Mouse (Mus musculus) limb, embryonic 13.5 days (tissue): ENCODE measurements at regions not wholly inside any gene's neighbourhood (a gene's known extent, or its start where the extent isn't known, plus 50 kb on each side); places are given as distances from the start of the nearest gene placed in this dataset.
A peak's percentile ranks its signal among the peaks of the same experiment; 100 is the strongest.

ENCODE experiments used
- ATAC-seq: fragments of 200-750 bp; cut with Nextera tagmentation; 2 replicates; pipeline ENCODE4 v1.8.0; 2017; ENCODE audit warnings: low read depth, moderate number of reproducible peaks, moderate TSS enrichment; ENCODE audit not compliant: low FRiP score
- H3K27ac ChIP-seq: fragments of 300-500 bp; sonication (generic); 2 replicates; pipeline ENCODE4 v1.5.1; 2015; ENCODE audit warnings: inconsistent platforms, mild to moderate bottlenecking, moderate library complexity
- H3K27me3 ChIP-seq: fragments of 300-500 bp; sonication (generic); 2 replicates; pipeline ENCODE4 v1.6.1; 2015; ENCODE audit warnings: mild to moderate bottlenecking, inconsistent platforms
- H3K36me3 ChIP-seq: fragments of 300-500 bp; sonication (generic); 2 replicates; pipeline ENCODE4 v1.6.1; 2015; ENCODE audit warnings: inconsistent platforms, mild to moderate bottlenecking, moderate library complexity
- H3K4me1 ChIP-seq: fragments of 300-500 bp; sonication (generic); 2 replicates; pipeline ENCODE4 v1.6.1; 2015; ENCODE audit warnings: inconsistent platforms
- H3K4me2 ChIP-seq: fragments of 300-500 bp; sonication (generic); replicated peaks from 2 replicates; pipeline ENCODE4 v1.6.1; 2015; ENCODE audit warnings: inconsistent platforms, mild to moderate bottlenecking, moderate library complexity
- H3K4me3 ChIP-seq: fragments of 300-500 bp; sonication (generic); 2 replicates; pipeline ENCODE4 v1.5.1; 2015; ENCODE audit warnings: moderate library complexity, mild to moderate bottlenecking, inconsistent platforms
- H3K9ac ChIP-seq: fragments of 300-500 bp; sonication (generic); 2 replicates; pipeline ENCODE4 v1.6.1; 2015; ENCODE audit warnings: mild to moderate bottlenecking, inconsistent platforms
- H3K9me3 ChIP-seq: fragments of 300-500 bp; sonication (generic); 2 replicates; pipeline ENCODE4 v1.6.1; 2016; ENCODE audit warnings: inconsistent platforms
- WGBS: fragments of 180-500 bp; shearing (Covaris S2); methylation state at CpG from one replicate; pipeline ENCODE4 v1.1.7; 2015; 5-methylcytosine and 5-hydroxymethylcytosine counted together

- H3K9me3 ChIP-seq, result no peaks in the 10 kb centered on the region
- no peaks in the 10 kb centered on the region for H3K36me3 ChIP-seq
- no peaks in the 10 kb centered on the region for H3K27me3 ChIP-seq
- WGBS, result 18% methylated on average over 2 of the region's 2 CpGs
- H3K27ac ChIP-seq, result no peak overlapping the region
- no peak for ATAC-seq
- no peak overlapping the region for H3K4me3 ChIP-seq
- H3K4me2 ChIP-seq, result no peak overlapping the region
- no peak overlapping the region for H3K9ac ChIP-seq
- peaks cover 5% of the 10 kb centered on the region; the same call in 1 of the 2 replicates for H3K4me1 ChIP-seq
Measured at GRCm38 (mm10) chr10:95622879-95623517, 50.3 kb downstream of the Anapc15-ps start.

- Histone ChIP-seq H3K9me3 (no peaks in the 10 kb centered on the region), H3K4me2 (no peak overlapping the region), H3K27ac (no peak overlapping the region), H3K27me3 (no peaks in the 10 kb centered on the region), H3K4me3 (no peak overlapping the region), H3K9ac (no peak overlapping the region), H3K4me1 (peaks cover 13% of the 10 kb centered on the region), H3K36me3 (no peaks in the 10 kb centered on the region)
- ATAC-seq, result no peak
- WGBS, result 88% methylated on average over 3 of the region's 3 CpGs
Measured at GRCm38 (mm10) chr10:95620796-95621195, 52.5 kb downstream of the Anapc15-ps start.

- Histone ChIP-seq H3K4me1 (peaks cover 13% of the 10 kb centered on the region), H3K27ac (no peak overlapping the region), H3K9me3 (no peaks in the 10 kb centered on the region), H3K4me3 (no peak overlapping the region), H3K9ac (no peak overlapping the region), H3K36me3 (no peaks in the 10 kb centered on the region), H3K27me3 (no peaks in the 10 kb centered on the region), H3K4me2 (no peak overlapping the region)
- no peak for ATAC-seq
- WGBS, result 51% methylated on average over 10 of the region's 10 CpGs
Measured at GRCm38 (mm10) chr10:95619601-95620000, 53.6 kb downstream of the Anapc15-ps start.

GRCm38 (mm10) chr10:95618451-95619079 is 54.6 kb upstream of the Nudt4 start:
- peaks cover 13% of the 10 kb centered on the region for H3K4me1 ChIP-seq
- 80% methylated on average over 9 of the region's 9 CpGs for WGBS
- H3K9me3 ChIP-seq, result no peaks in the 10 kb centered on the region
- no peaks in the 10 kb centered on the region for H3K36me3 ChIP-seq
- H3K4me3 ChIP-seq, result no peak overlapping the region
- no peaks in the 10 kb centered on the region for H3K27me3 ChIP-seq
- no peak overlapping the region for H3K4me2 ChIP-seq
- ATAC-seq, result no peak
- no peak overlapping the region for H3K27ac ChIP-seq
- no peak overlapping the region for H3K9ac ChIP-seq

GRCm38 (mm10) chr10:95616821-95617220 is 52.9 kb upstream of the Nudt4 start:
- Histone ChIP-seq H3K9me3 (no peaks in the 10 kb centered on the region), H3K9ac (no peak overlapping the region), H3K4me2 (no peak overlapping the region), H3K4me3 (no peak overlapping the region), H3K27me3 (no peaks in the 10 kb centered on the region), H3K36me3 (no peaks in the 10 kb centered on the region), H3K4me1 (peaks cover 9% of the 10 kb centered on the region), H3K27ac (no peak overlapping the region)
- WGBS, result 85% methylated on average over 5 of the region's 5 CpGs
- ATAC-seq, result no peak

- no peak for ATAC-seq
- Histone ChIP-seq H3K9ac (no peak overlapping the region), H3K4me3 (no peak overlapping the region), H3K4me2 (peak overlapping the region; percentile 25), H3K36me3 (no peaks in the 10 kb centered on the region), H3K9me3 (no peaks in the 10 kb centered on the region), H3K27ac (no peak overlapping the region), H3K27me3 (no peaks in the 10 kb centered on the region), H3K4me1 (peaks cover 14% of the 10 kb centered on the region)
- WGBS, result 68% methylated on average over 25 of the region's 25 CpGs
Measured at GRCm38 (mm10) chr10:95615849-95616650, 52.1 kb upstream of the Nudt4 start.
